Mouse (Mus musculus): ENCODE data around the gene 2010111I01Rik. TPM values are rescaled to one million over a fixed set of nuclear protein-coding genes. Genes with fewer than 3 reads are reported as not detected.
"Not testable (repeated sequence)": the region's sequence is repeated elsewhere in the genome, so short reads cannot be mapped to it uniquely, and the experiment has no call there.

Gene 2010111I01Rik
- 100 to 1,000 TPM; 127 to 139 TPM for total RNA-seq (2021)
- long read RNA-seq, experiment 1, transcript 2010111I01Rik-224 (6 exons, 1,055 nt) = major isoform, 21 of 51 reads
- long read RNA-seq, experiment 1, transcript 2010111I01Rik-211 (1 exons, 1,599 nt) = minor isoform, 5 of 51 reads
- long read RNA-seq, experiment 1, partial matches to known transcripts = 8 of 51 reads
- long read RNA-seq, experiment 1, other reads (novel, unspliced or antisense) = 9 of 51 reads
- long read RNA-seq, experiment 2, transcript 2010111I01Rik-224 (6 exons, 1,055 nt) = major isoform, 17 of 83 reads
- long read RNA-seq, experiment 2, transcript 2010111I01Rik-211 (1 exons, 1,599 nt) = minor isoform, 9 of 83 reads
- long read RNA-seq, experiment 2, partial matches to known transcripts = 24 of 83 reads
- long read RNA-seq, experiment 2, other reads (novel, unspliced or antisense) = 20 of 83 reads

GRCm38 (mm10) chr13:62964640-62965311 is at the start of gene 2010111I01Rik:
TSS of gene 2010111I01Rik (plus strand) at chr13:62964893.
- DNase-seq (ENCODE audit: low spot score in 2 of 2) = peak; percentile 95 to 98

- DNase-seq (ENCODE audit: low spot score in 2 of 2) = no peak
Observed at GRCm38 (mm10) chr13:62916675-62917074, 48.0 kb upstream of the 2010111I01Rik start.

GRCm38 (mm10) chr13:62917416-62918110 is 47.1 kb upstream of the 2010111I01Rik start:
- peak in 1 of 2 experiments; percentile 14 for DNase-seq (ENCODE audit: low spot score in 2 of 2)

- peak; percentile 48 to 64 for DNase-seq (ENCODE audit: low spot score in 2 of 2)
Observed at GRCm38 (mm10) chr13:62919647-62920341, 44.9 kb upstream of the 2010111I01Rik start.

GRCm38 (mm10) chr13:62922645-62923044 is 42.0 kb upstream of the 2010111I01Rik start:
- DNase-seq (ENCODE audit: low spot score in 2 of 2) = no peak

- DNase-seq (ENCODE audit: low spot score in 2 of 2) = no peak
Observed at GRCm38 (mm10) chr13:62923182-62923581, 41.5 kb upstream of the 2010111I01Rik start.

- DNase-seq (ENCODE audit: low spot score in 2 of 2) = peak in 1 of 2 experiments; percentile 18
Observed at GRCm38 (mm10) chr13:62926479-62926878, 38.2 kb upstream of the 2010111I01Rik start.

GRCm38 (mm10) chr13:62927470-62927869 is 37.2 kb upstream of the 2010111I01Rik start:
- DNase-seq (ENCODE audit: low spot score in 2 of 2) = no peak

GRCm38 (mm10) chr13:62929144-62929543 is 35.5 kb upstream of the 2010111I01Rik start:
- not testable (repeated sequence) for DNase-seq (ENCODE audit: low spot score in 2 of 2)

- DNase-seq (ENCODE audit: low spot score in 2 of 2) = no peak
Observed at GRCm38 (mm10) chr13:62929766-62930389, 34.8 kb upstream of the 2010111I01Rik start.

GRCm38 (mm10) chr13:62932452-62932851 is 32.2 kb upstream of the 2010111I01Rik start:
- no peak for DNase-seq (ENCODE audit: low spot score in 2 of 2)

GRCm38 (mm10) chr13:62939371-62939770 is 25.3 kb upstream of the 2010111I01Rik start:
- no peak for DNase-seq (ENCODE audit: low spot score in 2 of 2)

- no peak for DNase-seq (ENCODE audit: low spot score in 2 of 2)
Observed at GRCm38 (mm10) chr13:62939797-62940196, 24.9 kb upstream of the 2010111I01Rik start.

GRCm38 (mm10) chr13:62940721-62941120 is 24.0 kb upstream of the 2010111I01Rik start:
- no peak for DNase-seq (ENCODE audit: low spot score in 2 of 2)

GRCm38 (mm10) chr13:62941341-62942005 is 23.2 kb upstream of the 2010111I01Rik start:
- DNase-seq (ENCODE audit: low spot score in 2 of 2) = no peak

- DNase-seq (ENCODE audit: low spot score in 2 of 2) = no peak
Observed at GRCm38 (mm10) chr13:62943274-62943830, 21.3 kb upstream of the 2010111I01Rik start.

- DNase-seq (ENCODE audit: low spot score in 2 of 2) = no peak
Observed at GRCm38 (mm10) chr13:62944109-62944508, 20.6 kb upstream of the 2010111I01Rik start.

- DNase-seq (ENCODE audit: low spot score in 2 of 2) = no peak
Observed at GRCm38 (mm10) chr13:62949560-62950188, 15.0 kb upstream of the 2010111I01Rik start.

GRCm38 (mm10) chr13:62951606-62952005 is 13.1 kb upstream of the 2010111I01Rik start:
- no peak for DNase-seq (ENCODE audit: low spot score in 2 of 2)
